Mouse (Mus musculus) hindbrain, embryonic 16.5 days (tissue): Measurements from ENCODE around the gene Atp8b4. TPM values are rescaled to one million over a fixed set of nuclear protein-coding genes. Genes with fewer than 3 reads are reported as not detected.

ENCODE experiments used
- ATAC-seq: fragments of 200-750 bp; cut with Nextera tagmentation; 2 replicates; pipeline ENCODE4 v1.8.0; 2017; ENCODE audit warnings: moderate TSS enrichment, moderate library complexity
- H3K27ac ChIP-seq: fragments of 300-500 bp; sonication (generic); 2 replicates; pipeline ENCODE4 v1.5.1; 2014; ENCODE audit warnings: low read depth, mild to moderate bottlenecking, control low read depth, low read length, moderate library complexity
- H3K27me3 ChIP-seq: fragments of 300-500 bp; sonication (generic); replicated peaks from 2 replicates; pipeline ENCODE4 v1.6.1; 2014; ENCODE audit warnings: low read length; ENCODE audit not compliant: control insufficient read depth, insufficient read depth
- H3K36me3 ChIP-seq: fragments of 300-500 bp; sonication (generic); 2 replicates; pipeline ENCODE4 v1.6.1; 2014; ENCODE audit warnings: mild to moderate bottlenecking, low read length, moderate library complexity, mixed read lengths; ENCODE audit not compliant: control insufficient read depth, insufficient read depth
- H3K4me1 ChIP-seq: fragments of 300-500 bp; sonication (generic); 2 replicates; pipeline ENCODE4 v1.6.1; 2014; ENCODE audit warnings: low read depth, low read length; ENCODE audit not compliant: control insufficient read depth, insufficient read depth
- H3K4me2 ChIP-seq: fragments of 300-500 bp; sonication (generic); 2 replicates; pipeline ENCODE4 v1.6.1; 2014; ENCODE audit warnings: mild to moderate bottlenecking, low read length, control low read depth, moderate library complexity
- H3K4me3 ChIP-seq: fragments of 300-500 bp; sonication (generic); 2 replicates; pipeline ENCODE4 v1.5.1; 2014; ENCODE audit warnings: mild to moderate bottlenecking, low read length, control low read depth, moderate library complexity
- H3K9ac ChIP-seq: fragments of 300-500 bp; sonication (generic); 2 replicates; pipeline ENCODE4 v1.6.1; 2014; ENCODE audit warnings: low read depth, mild to moderate bottlenecking, control low read depth, low read length, moderate library complexity
- H3K9me3 ChIP-seq: fragments of 300-500 bp; sonication (generic); 2 replicates; pipeline ENCODE4 v1.6.1; 2014; ENCODE audit warnings: mild to moderate bottlenecking, low read length, moderate library complexity; ENCODE audit not compliant: control insufficient read depth
- WGBS: fragments of 180-500 bp; shearing (Covaris S2); extraction: QIAGEN DNeasy Blood & Tissue Kit; methylation state at CpG from one replicate; pipeline ENCODE4 v1.1.7; 2014; 5-methylcytosine and 5-hydroxymethylcytosine counted together
- polyA plus RNA-seq: library from polyadenylated mRNA; unstranded; fragments of >200 nt; fragmentation: Nextera tagmentation; extraction: Ambion mirVana; gene quantifications from 2 replicates; pipeline ENCODE4 v1.2.1, GENCODE M21; 2015

Atp8b4 gene
- polyA plus RNA-seq, 1 experiment from 2014 or later = 0.15 TPM

- 87% methylated on average over 11 of the region's 11 CpGs for WGBS
- Histone ChIP-seq H3K9me3 (no peaks in the 10 kb centered on the region), H3K27ac (no peak overlapping the region), H3K9ac (no peak overlapping the region), H3K36me3 (no peaks in the 10 kb centered on the region), H3K27me3 (no peaks in the 10 kb centered on the region), H3K4me2 (no peak overlapping the region), H3K4me3 (no peak overlapping the region), H3K4me1 (no peaks in the 10 kb centered on the region)
- no peak for ATAC-seq
Measured at GRCm38 (mm10) chr2:126485262-126486017, 15.0 kb downstream of the Atp8b4 start.

GRCm38 (mm10) chr2:126483337-126483736 is 17.1 kb downstream of the Atp8b4 start:
- Histone ChIP-seq H3K27ac (no peak overlapping the region), H3K4me2 (no peak overlapping the region), H3K9me3 (no peaks in the 10 kb centered on the region), H3K27me3 (no peaks in the 10 kb centered on the region), H3K4me1 (no peaks in the 10 kb centered on the region), H3K9ac (no peak overlapping the region), H3K4me3 (no peak overlapping the region), H3K36me3 (no peaks in the 10 kb centered on the region)
- ATAC-seq = no peak
- 85% methylated on average over 6 of the region's 6 CpGs for WGBS

GRCm38 (mm10) chr2:126477556-126477955 is 22.9 kb downstream of the Atp8b4 start:
- Histone ChIP-seq H3K4me3 (no peak overlapping the region), H3K9ac (no peak overlapping the region), H3K36me3 (no peaks in the 10 kb centered on the region), H3K9me3 (no peaks in the 10 kb centered on the region), H3K27me3 (no peaks in the 10 kb centered on the region), H3K4me1 (no peaks in the 10 kb centered on the region), H3K4me2 (no peak overlapping the region), H3K27ac (no peak overlapping the region)
- ATAC-seq = no peak
- WGBS = 83% methylated on average over 7 of the region's 7 CpGs

- ATAC-seq = no peak
- H3K4me2 ChIP-seq = no peak overlapping the region
- WGBS = 86% methylated on average over 11 of the region's 11 CpGs
Measured at GRCm38 (mm10) chr2:126475681-126476410, 24.6 kb downstream of the Atp8b4 start.

GRCm38 (mm10) chr2:126474019-126474418 is 26.5 kb downstream of the Atp8b4 start:
- H3K4me3 ChIP-seq = no peak overlapping the region
- H3K36me3 ChIP-seq = no peaks in the 10 kb centered on the region
- no peak overlapping the region for H3K9ac ChIP-seq
- WGBS = 97% methylated on average over 6 of the region's 6 CpGs
- H3K4me1 ChIP-seq = no peaks in the 10 kb centered on the region
- no peaks in the 10 kb centered on the region for H3K9me3 ChIP-seq
- ATAC-seq = no peak
- H3K27ac ChIP-seq = no peak overlapping the region
- no peaks in the 10 kb centered on the region for H3K27me3 ChIP-seq
- no peak overlapping the region for H3K4me2 ChIP-seq

More at GRCm38 (mm10) chr2:126475681-126476410, 24.6 kb downstream of the Atp8b4 start:
- Histone ChIP-seq H3K27me3 (no peaks in the 10 kb centered on the region), H3K9me3 (no peaks in the 10 kb centered on the region), H3K9ac (no peak overlapping the region), H3K4me1 (no peaks in the 10 kb centered on the region), H3K27ac (no peak overlapping the region), H3K36me3 (no peaks in the 10 kb centered on the region), H3K4me3 (no peak overlapping the region)

- Histone ChIP-seq H3K4me1 (no peaks in the 10 kb centered on the region), H3K36me3 (no peaks in the 10 kb centered on the region)
- no peak for ATAC-seq
Measured at GRCm38 (mm10) chr2:126472836-126473235, 27.6 kb downstream of the Atp8b4 start.

GRCm38 (mm10) chr2:126467790-126468189 is 32.7 kb downstream of the Atp8b4 start:
- 84% methylated on average over 4 of the region's 4 CpGs for WGBS
- no peak for ATAC-seq
- no peak overlapping the region for H3K9ac ChIP-seq

More at GRCm38 (mm10) chr2:126472836-126473235, 27.6 kb downstream of the Atp8b4 start:
- no peaks in the 10 kb centered on the region for H3K27me3 ChIP-seq
- no peak overlapping the region for H3K27ac ChIP-seq
- H3K9ac ChIP-seq = no peak overlapping the region
- H3K4me3 ChIP-seq = no peak overlapping the region
- WGBS = 77% methylated on average over 5 of the region's 5 CpGs
- H3K4me2 ChIP-seq = no peak overlapping the region
- no peaks in the 10 kb centered on the region for H3K9me3 ChIP-seq

GRCm38 (mm10) chr2:126466391-126467134 is 33.9 kb downstream of the Atp8b4 start:
- Histone ChIP-seq H3K4me3 (no peak overlapping the region), H3K9ac (no peak overlapping the region), H3K9me3 (no peaks in the 10 kb centered on the region), H3K4me2 (no peak overlapping the region), H3K36me3 (no peaks in the 10 kb centered on the region), H3K27me3 (no peaks in the 10 kb centered on the region), H3K4me1 (no peaks in the 10 kb centered on the region), H3K27ac (no peak overlapping the region)
- 84% methylated on average over 13 of the region's 13 CpGs for WGBS
- ATAC-seq = no peak

More at GRCm38 (mm10) chr2:126467790-126468189, 32.7 kb downstream of the Atp8b4 start:
- Histone ChIP-seq H3K4me1 (no peaks in the 10 kb centered on the region), H3K36me3 (no peaks in the 10 kb centered on the region), H3K9me3 (no peaks in the 10 kb centered on the region), H3K4me3 (no peak overlapping the region), H3K27ac (no peak overlapping the region), H3K4me2 (no peak overlapping the region), H3K27me3 (no peaks in the 10 kb centered on the region)

- H3K27ac ChIP-seq = no peak overlapping the region
- ATAC-seq = no peak
- H3K36me3 ChIP-seq = no peaks in the 10 kb centered on the region
- no peaks in the 10 kb centered on the region for H3K4me1 ChIP-seq
- H3K27me3 ChIP-seq = no peaks in the 10 kb centered on the region
- H3K4me2 ChIP-seq = no peak overlapping the region
- no peaks in the 10 kb centered on the region for H3K9me3 ChIP-seq
- 91% methylated on average over 2 of the region's 2 CpGs for WGBS
- H3K4me3 ChIP-seq = no peak overlapping the region
- no peak overlapping the region for H3K9ac ChIP-seq
Measured at GRCm38 (mm10) chr2:126458661-126459060, 41.8 kb downstream of the Atp8b4 start.
